Mouse (Mus musculus) Patski (cell line): Measurements from ENCODE around the gene Jmjd7. TPM values are rescaled to one million over a fixed set of nuclear protein-coding genes. Genes with fewer than 3 reads are reported as not detected.

ENCODE experiments used
- ATAC-seq: fragments of 100-300 bp; one replicate; pipeline ENCODE4 v1.8.0; 2021
- CTCF ChIA-PET: fragments of 350-600 bp; sonication (Branson Sonifier 250); formaldehyde crosslinking; loops from one replicate; lab custom pipeline; 2022; ENCODE audit warnings: inconsistent platforms; lab: Charles Lee
- POLR2A ChIA-PET: fragments of 350-600 bp; sonication (Branson Sonifier 250); formaldehyde crosslinking; loops from one replicate; lab custom pipeline; 2022; ENCODE audit warnings: antibody characterized with exemption, inconsistent platforms; lab: Charles Lee
- DNase-seq: peaks from one replicate; pipeline ENCODE4 v3.0.0-alpha.2; 2011; ENCODE audit warnings: low read depth, low spot score
- H3K27me3 ChIP-seq: fragments of 371-371 bp; one replicate; pipeline ENCODE4 v1.5.1; 2021
- CTCF ChIP-seq: fragments of 100-300 bp; IDR thresholded peaks from one replicate; pipeline ENCODE4 v1.5.1; 2021
- in situ Hi-C: fragments of 300-500 bp; cut with MboI; formaldehyde crosslinking; loops from 3 replicates; pipeline ENCODE4 v1.11.1; 2018; ENCODE audit warnings: low pct_unique_long_range_greater_than_20kb, mixed read lengths
- polyA plus RNA-seq: library from polyadenylated mRNA; unstranded; gene quantifications from one replicate; pipeline ENCODE4 v1.2.3, GENCODE M21; 2021

The Jmjd7 gene
- polyA plus RNA-seq, 1 experiment from 2014 or later: 12.0 TPM

- H3K27me3 ChIP-seq: no peaks in the 10 kb centered on the region
- in situ Hi-C loops: no loop called here
- TF ChIP-seq CTCF: no peak
- ChIA-PET POLR2A (interaction anchor here (1.2 kb wide), 1 partner anchor 39 kb away, joined by 3 read pairs; the partner anchor contains the start of gene Mapkbp1), CTCF (interaction anchor here (0.8 to 9.1 kb wide), 6 partner anchors 9 to 48 kb away, joined by 4 to 51 read pairs (median 4); partner anchors contain the start of gene Mapkbp1)
- DNase-seq (no peak), ATAC-seq (no peak)
Measured at GRCm38 (mm10) chr2:120011462-120012200, 15.7 kb upstream of the Jmjd7 start.

GRCm38 (mm10) chr2:120012924-120013323, 14.4 kb upstream of the Jmjd7 start:
- no peak for TF ChIP-seq CTCF
- DNase-seq (no peak), ATAC-seq (no peak)
- ChIA-PET CTCF (interaction anchor here (1.4 to 9.1 kb wide), 2 partner anchors 11 to 42 kb away, joined by 4 to 51 read pairs; partner anchors contain the start of gene Mapkbp1), POLR2A (no interaction called here)
- in situ Hi-C loops: no loop called here
- no peaks in the 10 kb centered on the region for H3K27me3 ChIP-seq

GRCm38 (mm10) chr2:120013831-120014486, 13.3 kb upstream of the Jmjd7 start:
- ChIA-PET POLR2A (no interaction called here), CTCF (interaction anchor here (1.4 to 9.1 kb wide), 3 partner anchors 8 to 43 kb away, joined by 4 to 51 read pairs (median 6); partner anchors contain the start of gene Mapkbp1)
- ATAC-seq (no peak), DNase-seq (no peak)
- H3K27me3 ChIP-seq: no peaks in the 10 kb centered on the region
- no peak for TF ChIP-seq CTCF
- in situ Hi-C loops: no loop called here

- H3K27me3 ChIP-seq: no peaks in the 10 kb centered on the region
- ChIA-PET CTCF (interaction anchor here (2.1 to 9.1 kb wide), 2 partner anchors 13 to 45 kb away, joined by 10 to 51 read pairs; partner anchors contain the start of genes Gm28042, Jmjd7 and Mapkbp1), POLR2A (interaction anchor here (1.3 kb wide), 1 partner anchor 11 kb away, joined by 3 read pairs; no protein-coding TSS in a partner anchor)
- no peak for TF ChIP-seq CTCF
- ATAC-seq (no peak), DNase-seq (no peak)
- in situ Hi-C loops: loop anchor here (5.0 kb wide), 1 partner anchor 44 kb away; the partner anchor contains the start of gene Mapkbp1
Measured at GRCm38 (mm10) chr2:120015882-120016281, 11.4 kb upstream of the Jmjd7 start.

- in situ Hi-C loops: loop anchor here (5.0 kb wide), 1 partner anchor 45 kb away; the partner anchor contains the start of gene Mapkbp1
- no peak for DNase-seq
- no peaks in the 10 kb centered on the region for H3K27me3 ChIP-seq
- CTCF ChIA-PET: no interaction called here
- POLR2A ChIA-PET: no interaction called here
- TF ChIP-seq CTCF: no peak
- no peak for ATAC-seq
Measured at GRCm38 (mm10) chr2:120017599-120017998, 9.7 kb upstream of the Jmjd7 start.

GRCm38 (mm10) chr2:120024337-120024736, 2.9 kb upstream of the Jmjd7 start:
- no peak for TF ChIP-seq CTCF
- in situ Hi-C loops: no loop called here
- H3K27me3 ChIP-seq: no peaks in the 10 kb centered on the region
- ChIA-PET CTCF (interaction anchor here (1.1 kb wide), 1 partner anchor 11 kb away, joined by 4 read pairs; no protein-coding TSS in a partner anchor), POLR2A (interaction anchor here (1.0 kb wide), 1 partner anchor 44 kb away, joined by 9 read pairs; no protein-coding TSS in a partner anchor)
- ATAC-seq: no peak
- DNase-seq: no peak

GRCm38 (mm10) chr2:120027950-120028331, 658 bp downstream of the Jmjd7 start:
- H3K27me3 ChIP-seq: no peaks in the 10 kb centered on the region
- ChIA-PET CTCF (interaction anchor here (1.6 to 2.7 kb wide), 2 partner anchors 12 to 16 kb away, joined by 4 to 10 read pairs; no protein-coding TSS in a partner anchor), POLR2A (interaction anchor here (1.9 kb wide), 1 partner anchor 57 kb away, joined by 5 read pairs; no protein-coding TSS in a partner anchor)
- TF ChIP-seq CTCF: no peak
- in situ Hi-C loops: no loop called here
- no peak for DNase-seq
- ATAC-seq: peak; percentile 4

GRCm38 (mm10) chr2:120030380-120030779, 3.1 kb downstream of the Jmjd7 start:
- TF ChIP-seq CTCF: no peak
- ATAC-seq: no peak
- no peaks in the 10 kb centered on the region for H3K27me3 ChIP-seq
- POLR2A ChIA-PET: interaction anchor here (1.1 kb wide), 1 partner anchor 29 kb away, joined by 4 read pairs; no protein-coding TSS in a partner anchor
- in situ Hi-C loops: no loop called here
- no peak for DNase-seq
- CTCF ChIA-PET: no interaction called here

- ATAC-seq (no peak), DNase-seq (no peak)
- in situ Hi-C loops: no loop called here
- H3K27me3 ChIP-seq: no peaks in the 10 kb centered on the region
- CTCF ChIA-PET: no interaction called here
- POLR2A ChIA-PET: no interaction called here
- no peak for TF ChIP-seq CTCF
Measured at GRCm38 (mm10) chr2:120032726-120033467, 5.6 kb downstream of the Jmjd7 start, which contains the start of gene Pla2g4b. Gene Pla2g4b (plus strand): TSS chr2:120033417.

GRCm38 (mm10) chr2:120033726-120034125, 6.4 kb downstream of the Jmjd7 start:
- no peak for TF ChIP-seq CTCF
- H3K27me3 ChIP-seq: no peaks in the 10 kb centered on the region
- ChIA-PET POLR2A (no interaction called here), CTCF (no interaction called here)
- no peak for ATAC-seq
- in situ Hi-C loops: no loop called here
- DNase-seq: no peak
